In the genomic region with DNA sequence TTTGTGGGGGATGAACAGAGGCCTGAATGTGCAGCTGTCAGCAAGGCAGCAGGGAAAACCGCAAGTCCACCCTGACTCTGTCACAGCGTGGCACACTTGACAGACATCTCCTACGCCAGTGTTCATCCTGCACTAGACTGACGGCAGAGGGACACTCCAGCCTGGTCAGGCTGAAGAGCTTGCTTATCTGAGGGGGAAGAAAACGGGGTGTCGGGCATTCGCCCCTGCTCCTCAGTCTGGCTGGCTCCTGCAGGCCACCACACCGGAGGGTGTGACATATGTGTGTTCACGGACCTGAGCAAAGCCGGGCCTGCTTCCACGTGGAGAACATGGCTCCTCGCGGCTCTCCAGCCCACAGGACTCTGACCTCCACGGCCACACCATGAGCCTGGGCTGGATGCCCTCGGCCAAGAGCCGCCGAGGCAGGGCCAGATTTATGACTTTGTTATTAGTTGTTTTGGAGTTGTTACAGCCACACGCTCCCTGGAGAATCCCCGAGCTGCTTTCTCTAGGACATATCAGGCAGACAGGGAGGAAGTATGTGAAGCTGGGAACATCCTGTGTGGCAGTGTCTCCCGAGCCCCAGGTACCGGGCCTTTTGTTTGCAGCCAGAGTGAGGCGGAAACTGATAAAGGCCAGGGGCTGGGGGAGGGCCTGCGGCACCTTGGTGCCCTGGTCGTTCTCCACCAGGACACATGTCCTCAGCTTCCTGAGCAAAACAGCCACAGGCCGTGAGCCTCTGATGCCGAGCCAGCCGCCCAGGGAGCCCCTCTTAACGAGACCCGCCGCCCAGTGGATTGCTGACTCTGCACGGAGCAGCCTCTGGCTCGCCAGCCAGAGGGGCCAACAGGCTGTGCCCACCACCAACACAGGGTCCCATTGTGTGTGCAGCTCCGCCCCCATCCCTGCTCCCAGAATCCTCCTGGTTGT, we compare ENCODE assay signal across 9 mouse cellular contexts.
DNase-seq lines count a peak whose midpoint lies in the region; ATAC-seq and TF ChIP-seq lines count a peak whose summit lies in the region.
"Had no signal": no experiment of that assay in that cellular context is flagged by ENCODE, and none has a peak within 500 bp of the region (broad histone marks: within the 10 kb centered on the region; RNA-seq: fewer than 3 reads in every experiment).

No protein-coding gene starts in this region.

- H3K36me3 ChIP-seq in E14TG2a.4 (ENCODE audit: insufficient read depth, low read length), result no peaks in the 10 kb centered on the region
- no peaks in the 10 kb centered on the region for H3K36me3 ChIP-seq in heart, embryonic 15.5 days
- H3K36me3 ChIP-seq in kidney, embryonic 16.5 days (ENCODE audit: insufficient read depth, low read length), result no peaks in the 10 kb centered on the region
- H3K36me3 ChIP-seq: liver, embryonic 13.5 days had no signal

- no peak overlapping the region for H3K4me2 ChIP-seq in heart, embryonic 15.5 days
- no peak overlapping the region for H3K4me2 ChIP-seq in kidney, embryonic 16.5 days (replicated peaks; ENCODE audit: low read depth, low read length)
- H3K4me2 ChIP-seq: liver, embryonic 13.5 days had no signal

- H3K27me3 ChIP-seq in E14TG2a.4 (ENCODE audit: insufficient read depth, low read length), result peaks cover 18% of the 10 kb centered on the region
- H3K27me3 ChIP-seq in heart, embryonic 15.5 days, result no peaks in the 10 kb centered on the region
- H3K27me3 ChIP-seq in kidney, embryonic 16.5 days (ENCODE audit: insufficient read depth, low read length), result no peaks in the 10 kb centered on the region

- WGBS in heart, embryonic 15.5 days, result 35% methylated on average over 33 of the region's 33 CpGs
- WGBS in kidney, embryonic 16.5 days, result 23% methylated on average over 33 of the region's 33 CpGs

- H3K4me1 ChIP-seq in E14TG2a.4 (replicated peaks; ENCODE audit: low read depth, low read length), result peaks cover 20% of the 10 kb centered on the region
- peaks cover 31% of the 10 kb centered on the region for H3K4me1 ChIP-seq in heart, embryonic 15.5 days (replicated peaks)
- peaks cover 24% of the 10 kb centered on the region for H3K4me1 ChIP-seq in kidney, embryonic 16.5 days (ENCODE audit: insufficient read depth, low read length)

- 0 out of 2 replicates have a peak overlapping the region, but pooled peaks have one; percentile 15 for H3K9ac ChIP-seq in heart, embryonic 15.5 days
- H3K9ac ChIP-seq in kidney, embryonic 16.5 days (replicated peaks; ENCODE audit: low read length), result peak overlapping the region; percentile 45
- H3K9ac ChIP-seq: liver, embryonic 13.5 days had no signal

- peak; percentile 56 for ATAC-seq in heart, embryonic 15.5 days (replicated peaks; ENCODE audit: insufficient number of reproducible peaks, insufficient read depth, low FRiP score, low read depth)
- ATAC-seq in kidney, embryonic 16.5 days (ENCODE audit: low FRiP score, low TSS enrichment), result peak; percentile 69

- H3K4me3 ChIP-seq in E14TG2a.4 (replicated peaks; ENCODE audit: low read length), result peak overlapping the region; percentile 70
- no peak overlapping the region for H3K4me3 ChIP-seq in heart, embryonic 15.5 days
- no peak overlapping the region for H3K4me3 ChIP-seq in kidney, embryonic 16.5 days (ENCODE audit: low read length)
- H3K4me3 ChIP-seq: liver, embryonic 13.5 days had no signal

- H3K27ac ChIP-seq in heart, embryonic 15.5 days, result peak overlapping the region; percentile 75
- peak overlapping the region; percentile 78 for H3K27ac ChIP-seq in kidney, embryonic 16.5 days (ENCODE audit: low read length)
- H3K27ac ChIP-seq: liver, embryonic 13.5 days had no signal

- H3K9me3 ChIP-seq in E14TG2a.4 (ENCODE audit: low read length), result no peaks in the 10 kb centered on the region
- 0 out of 2 replicates have a peak, but pooled peaks cover 3% of the 10 kb centered on the region for H3K9me3 ChIP-seq in heart, embryonic 15.5 days (replicated peaks)
- peaks cover 4% of the 10 kb centered on the region; the same call in 1 of the 2 replicates for H3K9me3 ChIP-seq in kidney, embryonic 16.5 days (ENCODE audit: low read length)
- H3K9me3 ChIP-seq: liver, embryonic 13.5 days had no signal

- TF ChIP-seq CTCF in E14TG2a.4 (conservative IDR thresholded peaks at IDR 0.05; ENCODE audit: low read length), result no peak

- peak; percentile 52 for DNase-seq in adrenal gland, postnatal 10 days
- DNase-seq in retina, embryonic 14.5 days (ENCODE audit: low spot score), result peak; percentile 41
- DNase-seq in ovary, postnatal 36 days (ENCODE audit: low spot score), result no peak
- DNase-seq in frontal cortex, adult 2 months (ENCODE audit: extremely low spot score in 1 of 2, low spot score in 1 of 2), result no peak
- DNase-seq in frontal cortex, postnatal 25 days (ENCODE audit: low spot score in 2 of 2), result no peak
- DNase-seq: liver, embryonic 13.5 days had no signal

Comparison
In these comparisons a context has a peak if more than half of its experiments do, and no peak if none do; other contexts are left out.
1. DNase-seq: peak in adrenal gland, postnatal 10 days (single experiment) and retina, embryonic 14.5 days (single experiment); none in ovary, postnatal 36 days (single experiment), frontal cortex, adult 2 months (0 of 2) and frontal cortex, postnatal 25 days (0 of 2).